8 mouse cellular contexts compared by ENCODE assay signal in genomic region chrX:101942461-101942896, GRCm38 (mm10).
A peak's percentile ranks its signal among the peaks of the same experiment; 100 is the strongest.
DNase-seq lines count a peak whose midpoint lies in the region; ATAC-seq lines count a peak whose summit lies in the region.

No protein-coding gene starts in this region.

- H3K4me1 ChIP-seq in hindbrain, embryonic 16.5 days (ENCODE audit: control insufficient read depth, insufficient read depth, low read depth, low read length) = no peaks in the 10 kb centered on the region

- DNase-seq in ZHBTc4 (ENCODE audit: low read depth, low spot score) = peak; percentile 66
- DNase-seq in gastrocnemius, adult 8-10 months (ENCODE audit: low spot score in 2 of 2) = peak; percentile 48 to 60
- DNase-seq in layer of hippocampus, postnatal 36 days = peak; percentile 57 to 60
- peak; percentile 80 for DNase-seq in lung, postnatal 36 days
- peak; percentile 59 to 62 for DNase-seq in right cerebral cortex, postnatal 36 days (ENCODE audit: low spot score in 2 of 2)

- no peak overlapping the region for H3K27ac ChIP-seq in hindbrain, embryonic 16.5 days (ENCODE audit: low read depth, low read length)

- no peak overlapping the region for H3K9ac ChIP-seq in hindbrain, embryonic 16.5 days (ENCODE audit: low read depth, low read length)

- no peaks in the 10 kb centered on the region for H3K9me3 ChIP-seq in hindbrain, embryonic 16.5 days (ENCODE audit: control insufficient read depth, low read length)

- no peaks in the 10 kb centered on the region for H3K36me3 ChIP-seq in hindbrain, embryonic 16.5 days (ENCODE audit: control insufficient read depth, insufficient read depth, low read length)

- H3K4me2 ChIP-seq in hindbrain, embryonic 16.5 days (ENCODE audit: low read length) = no peak overlapping the region

- H3K4me3 ChIP-seq in hindbrain, embryonic 16.5 days (ENCODE audit: low read length) = no peak overlapping the region

- peak; percentile 58; the same call in 1 of the 2 replicates for ATAC-seq in common myeloid progenitor, adult 5-6 weeks (replicated peaks; ENCODE audit: low read depth, poor library complexity, severe bottlenecking)
- ATAC-seq in hindbrain, embryonic 16.5 days = peak; percentile 92
- no peak for ATAC-seq in megakaryocyte, adult 5-6 weeks (ENCODE audit: poor library complexity, severe bottlenecking)

- H3K27me3 ChIP-seq in hindbrain, embryonic 16.5 days (replicated peaks; ENCODE audit: control insufficient read depth, insufficient read depth, low read length) = peaks cover 3% of the 10 kb centered on the region; the same call in 1 of the 2 replicates

- WGBS in hindbrain, embryonic 16.5 days = 15% methylated on average over 6 of the region's 6 CpGs
